Mouse (Mus musculus): ENCODE measurements around the gene Samd14. TPM values are rescaled to one million over a fixed set of nuclear protein-coding genes. Genes with fewer than 3 reads are reported as not detected.
A peak's percentile ranks its signal among the peaks of the same experiment; 100 is the strongest.
"Not testable (repeated sequence)": the region's sequence is repeated elsewhere in the genome, so short reads cannot be mapped to it uniquely, and the experiment has no call there.

Gene Samd14
- polyA plus RNA-seq, 1 experiment from 2014 or later = 5.4 TPM

- Histone ChIP-seq H3K27me3 (replicated peaks; ENCODE audit: insufficient read depth, low read length) (no peaks in the 10 kb centered on the region), H3K4me2 (replicated peaks; ENCODE audit: low read depth, low read length) (peak overlapping the region; percentile 64), H3K36me3 (ENCODE audit: insufficient read depth, low read length) (peaks cover 23% of the 10 kb centered on the region; the same call in 1 of the 2 replicates), H3K27ac (ENCODE audit: low read length) (peak overlapping the region; percentile 49; the same call in 1 of the 2 replicates), H3K4me1 (ENCODE audit: insufficient read depth, low read depth, low read length) (peaks cover 8% of the 10 kb centered on the region; the same call in 1 of the 2 replicates), H3K9me3 (ENCODE audit: low read length) (no peaks in the 10 kb centered on the region), H3K4me3 (ENCODE audit: low read depth, low read length) (peak overlapping the region; percentile 39), H3K9ac (replicated peaks; ENCODE audit: low read depth) (no peak overlapping the region)
- ATAC-seq (peak; percentile 72), DNase-seq (ENCODE audit: low spot score) (peak; percentile 86)
- 1% methylated on average over 27 of the region's 27 CpGs for WGBS
- peak; percentile 21; the same call in 1 of the 2 replicates for TF ChIP-seq EP300 (IDR thresholded peaks at IDR 0.05)
- no peak; the same call in 1 of the 2 replicates for TF ChIP-seq CTCF (IDR thresholded peaks at IDR 0.05)
Observed at GRCm38 (mm10) chr11:95006525-95007219, 3.0 kb upstream of the Samd14 start.

- ATAC-seq = no peak
- WGBS = 38% methylated on average over 3 of the region's 3 CpGs
- Histone ChIP-seq H3K4me2 (replicated peaks; ENCODE audit: low read depth, low read length) (no peak overlapping the region), H3K4me1 (ENCODE audit: insufficient read depth, low read depth, low read length) (peaks cover 8% of the 10 kb centered on the region; the same call in 1 of the 2 replicates), H3K27me3 (replicated peaks; ENCODE audit: insufficient read depth, low read length) (no peaks in the 10 kb centered on the region), H3K36me3 (ENCODE audit: insufficient read depth, low read length) (peaks cover 16% of the 10 kb centered on the region; the same call in 1 of the 2 replicates), H3K4me3 (ENCODE audit: low read depth, low read length) (no peak overlapping the region), H3K9me3 (ENCODE audit: low read length) (no peaks in the 10 kb centered on the region), H3K27ac (ENCODE audit: low read length) (no peak overlapping the region), H3K9ac (replicated peaks; ENCODE audit: low read depth) (no peak overlapping the region)
- no peak for DNase-seq (ENCODE audit: low spot score)
- TF ChIP-seq EP300 (IDR thresholded peaks at IDR 0.05) (no peak), CTCF (IDR thresholded peaks at IDR 0.05) (no peak)
Observed at GRCm38 (mm10) chr11:95007418-95007817, 2.3 kb upstream of the Samd14 start.

- H3K4me1 ChIP-seq (ENCODE audit: insufficient read depth, low read depth, low read length) = peaks cover 8% of the 10 kb centered on the region; the same call in 1 of the 2 replicates
- H3K27ac ChIP-seq (ENCODE audit: low read length) = peak overlapping the region; percentile 54; the same call in 1 of the 2 replicates
Observed at GRCm38 (mm10) chr11:95008661-95009628, 734 bp upstream of the Samd14 start.

GRCm38 (mm10) chr11:95010141-95010739, 561 bp downstream of the Samd14 start:
- H3K9ac ChIP-seq (replicated peaks; ENCODE audit: low read depth) = peak overlapping the region; percentile 41
- DNase-seq (ENCODE audit: low spot score) (no peak), ATAC-seq (no peak)
- H3K4me2 ChIP-seq (replicated peaks; ENCODE audit: low read depth, low read length) = peak overlapping the region; percentile 91
- H3K4me3 ChIP-seq (ENCODE audit: low read depth, low read length) = peak overlapping the region; percentile 48
- H3K27ac ChIP-seq (ENCODE audit: low read length) = no peak overlapping the region
- H3K36me3 ChIP-seq (ENCODE audit: insufficient read depth, low read length) = no peaks in the 10 kb centered on the region
- 2% methylated on average over 30 of the region's 40 CpGs for WGBS
- no peaks in the 10 kb centered on the region for H3K27me3 ChIP-seq (replicated peaks; ENCODE audit: insufficient read depth, low read length)
- H3K4me1 ChIP-seq (ENCODE audit: insufficient read depth, low read depth, low read length) = peaks cover 8% of the 10 kb centered on the region; the same call in 1 of the 2 replicates
- no peaks in the 10 kb centered on the region for H3K9me3 ChIP-seq (ENCODE audit: low read length)
- TF ChIP-seq EP300 (IDR thresholded peaks at IDR 0.05) (no peak), CTCF (IDR thresholded peaks at IDR 0.05) (no peak)

More at GRCm38 (mm10) chr11:95008661-95009628, 734 bp upstream of the Samd14 start:
- no peak for TF ChIP-seq CTCF (IDR thresholded peaks at IDR 0.05)
- TF ChIP-seq EP300 (IDR thresholded peaks at IDR 0.05) = no peak
- DNase-seq (ENCODE audit: low spot score) = peak; percentile 76
- 24% methylated on average over 15 of the region's 15 CpGs for WGBS
- Histone ChIP-seq H3K27me3 (replicated peaks; ENCODE audit: insufficient read depth, low read length) (no peaks in the 10 kb centered on the region), H3K36me3 (ENCODE audit: insufficient read depth, low read length) (0 out of 2 replicates have a peak, but pooled peaks cover 6% of the 10 kb centered on the region), H3K9me3 (ENCODE audit: low read length) (no peaks in the 10 kb centered on the region), H3K4me3 (ENCODE audit: low read depth, low read length) (peak overlapping the region; percentile 48), H3K9ac (replicated peaks; ENCODE audit: low read depth) (peak overlapping the region; percentile 29), H3K4me2 (replicated peaks; ENCODE audit: low read depth, low read length) (peak overlapping the region; percentile 91)
- ATAC-seq = peak; percentile 51

GRCm38 (mm10) chr11:95010841-95011403, 1.2 kb downstream of the Samd14 start:
- H3K27ac ChIP-seq (ENCODE audit: low read length); H3K4me3 ChIP-seq (ENCODE audit: low read depth, low read length); DNase-seq (ENCODE audit: low spot score); H3K27me3 ChIP-seq (replicated peaks; ENCODE audit: insufficient read depth, low read length); H3K36me3 ChIP-seq (ENCODE audit: insufficient read depth, low read length); H3K4me1 ChIP-seq (ENCODE audit: insufficient read depth, low read depth, low read length); H3K9me3 ChIP-seq (ENCODE audit: low read length); ATAC-seq; H3K4me2 ChIP-seq (replicated peaks; ENCODE audit: low read depth, low read length); H3K9ac ChIP-seq (replicated peaks; ENCODE audit: low read depth): not testable (repeated sequence)
- 13% methylated on average over 4 of the region's 4 CpGs for WGBS

Data from lung, postnatal 0 days (tissue).